In the genomic region with DNA sequence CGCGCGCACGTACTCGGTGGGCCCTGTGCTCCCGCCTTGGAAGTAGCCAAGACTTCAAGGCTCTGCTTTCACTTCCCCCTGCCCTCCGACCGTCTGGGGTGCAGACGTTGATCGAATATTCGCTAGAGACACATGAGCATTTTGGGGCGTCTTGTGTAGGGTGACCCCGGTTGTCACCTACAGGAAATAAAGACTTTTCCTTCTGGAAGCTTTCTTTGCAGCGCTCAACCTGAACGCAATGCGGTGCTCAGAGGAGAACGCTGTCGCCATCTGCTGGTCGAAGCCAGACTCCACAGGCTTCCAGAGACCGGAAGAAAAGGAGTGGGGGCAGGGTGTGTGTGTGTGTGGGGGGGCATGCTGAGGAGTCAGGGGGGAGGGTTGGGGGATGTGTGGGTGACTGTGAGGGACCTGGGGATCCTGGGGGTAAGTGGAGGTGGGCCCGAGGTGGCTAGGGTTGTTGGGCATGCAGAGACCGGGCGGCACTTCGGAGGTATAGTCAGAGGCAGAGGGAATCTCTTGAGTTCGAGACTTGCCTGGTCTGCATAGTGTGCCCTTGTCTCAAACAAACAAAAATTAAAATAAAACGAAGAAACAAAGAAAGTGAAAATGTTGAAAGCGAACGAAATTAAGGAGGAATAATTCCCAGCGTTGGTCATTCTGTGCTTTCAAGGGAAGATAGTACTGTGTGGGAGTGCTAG, we compare ENCODE assay signal across 8 mouse cellular contexts. TPM values are rescaled to one million over a fixed set of nuclear protein-coding genes. Genes with fewer than 3 reads are reported as not detected.
DNase-seq lines count a peak whose midpoint lies in the region; ATAC-seq and TF ChIP-seq lines count a peak whose summit lies in the region.

No protein-coding gene starts in this region.

- WGBS in forebrain, embryonic 15.5 days, result 20% methylated on average over 29 of the region's 29 CpGs
- WGBS in lung, embryonic 15.5 days, result 18% methylated on average over 29 of the region's 29 CpGs
- WGBS in olfactory bulb, adult 2 months, result 17% methylated on average over 29 of the region's 29 CpGs

- peaks cover 4% of the 10 kb centered on the region; the same call in 1 of the 2 replicates for H3K36me3 ChIP-seq in ES-E14 (ENCODE audit: control insufficient read depth, insufficient read depth, low read length, poor library complexity, severe bottlenecking)
- H3K36me3 ChIP-seq in forebrain, embryonic 15.5 days, result no peaks in the 10 kb centered on the region
- H3K36me3 ChIP-seq in lung, embryonic 15.5 days, result no peaks in the 10 kb centered on the region

- no peaks in the 10 kb centered on the region for H3K9me3 ChIP-seq in ES-E14 (ENCODE audit: control insufficient read depth, insufficient read depth, low read depth, low read length)
- no peaks in the 10 kb centered on the region for H3K9me3 ChIP-seq in forebrain, embryonic 15.5 days
- H3K9me3 ChIP-seq in lung, embryonic 15.5 days, result no peaks in the 10 kb centered on the region

- H3K4me3 ChIP-seq in ES-E14 (ENCODE audit: insufficient read depth in 1 of 2, low read depth in 1 of 2, low read length in 2 of 2, poor library complexity in 1 of 2, severe bottlenecking in 1 of 2), result peak overlapping the region; percentile 52 to 71
- peak overlapping the region; percentile 54 for H3K4me3 ChIP-seq in forebrain, embryonic 15.5 days
- H3K4me3 ChIP-seq in layer of hippocampus, adult 2 months, result peak overlapping the region; percentile 60
- H3K4me3 ChIP-seq in lung, embryonic 15.5 days, result peak overlapping the region; percentile 52
- H3K4me3 ChIP-seq in olfactory bulb, adult 2 months (ENCODE audit: insufficient read depth, low read depth, low read length), result no peak overlapping the region

- TF ChIP-seq CTCF in layer of hippocampus, adult 2 months (conservative IDR thresholded peaks at IDR 0.05), result peak; percentile 75
- TF ChIP-seq CTCF in olfactory bulb, adult 2 months (IDR thresholded peaks at IDR 0.05; ENCODE audit: insufficient read depth, low read depth, low read length), result peak; percentile 83

- H3K4me2 ChIP-seq in forebrain, embryonic 15.5 days (replicated peaks), result peak overlapping the region; percentile 93
- H3K4me2 ChIP-seq in lung, embryonic 15.5 days, result peak overlapping the region; percentile 78

- DNase-seq in ES-E14 (ENCODE audit: low read depth, low spot score), result peak; percentile 86
- peak; percentile 86 for DNase-seq in cerebellum, adult 11 months
- DNase-seq in heart, postnatal 36 days, result peak; percentile 89 to 91
- peak; percentile 89 for DNase-seq in layer of hippocampus, adult 2 months (ENCODE audit: low spot score in 2 of 2)
- peak; percentile 79 to 83 for DNase-seq in thymus, adult 18-20 months

- intact Hi-C loops in heart, postnatal 36 days (cut with DNase I), result loop anchor here (2.0 to 5.0 kb wide), 5 partner anchors 34 to 567 kb away; a partner anchor contains a TSS

- peaks cover 0 to 11% of the 10 kb centered on the region in 2 experiments; a peak in 3 of 4 replicates for H3K4me1 ChIP-seq in ES-E14 (ENCODE audit: control insufficient read depth in 2 of 2, insufficient read depth in 2 of 2, low read length in 2 of 2, poor library complexity in 1 of 2)
- peaks cover 38% of the 10 kb centered on the region for H3K4me1 ChIP-seq in forebrain, embryonic 15.5 days
- peaks cover 41% of the 10 kb centered on the region for H3K4me1 ChIP-seq in lung, embryonic 15.5 days
- H3K4me1 ChIP-seq in olfactory bulb, adult 2 months (ENCODE audit: control insufficient read depth, insufficient read depth, low read length), result peaks cover 17% of the 10 kb centered on the region

- ATAC-seq in forebrain, embryonic 15.5 days (replicated peaks), result peak; percentile 42
- ATAC-seq in lung, embryonic 15.5 days (ENCODE audit: borderline replicate concordance, extremely low read depth, low FRiP score, low TSS enrichment), result 0 out of 2 replicates have a peak, but pooled peaks have one; percentile 24

- in situ Hi-C loops in ES-E14 (cut with MboI; ENCODE audit: low sequenced_read_pairs in 2 of 2, unreplicated experiment in 2 of 2), result no loop called here

- TF ChIP-seq POLR2A in olfactory bulb, adult 2 months (IDR thresholded peaks at IDR 0.05; ENCODE audit: insufficient read depth, low read depth, low read length), result no peak

- peak overlapping the region; percentile 63; the same call in 1 of the 2 replicates for H3K9ac ChIP-seq in ES-E14 (ENCODE audit: insufficient read depth, low read depth, low read length, poor library complexity, severe bottlenecking)
- peak overlapping the region; percentile 47 for H3K9ac ChIP-seq in forebrain, embryonic 15.5 days (replicated peaks)
- peak overlapping the region; percentile 30; the same call in 1 of the 2 replicates for H3K9ac ChIP-seq in lung, embryonic 15.5 days

- H3K27ac ChIP-seq in ES-E14 (ENCODE audit: insufficient read depth, low read depth, low read length, poor library complexity, severe bottlenecking), result no peak overlapping the region; the same call in 1 of the 2 replicates
- peak overlapping the region; percentile 93 for H3K27ac ChIP-seq in forebrain, embryonic 15.5 days (replicated peaks)
- H3K27ac ChIP-seq in layer of hippocampus, adult 2 months, result peak overlapping the region; percentile 89
- peak overlapping the region; percentile 93 for H3K27ac ChIP-seq in lung, embryonic 15.5 days
- peak overlapping the region; percentile 92 for H3K27ac ChIP-seq in olfactory bulb, adult 2 months (ENCODE audit: insufficient read depth, low read depth, low read length)

- H3K27me3 ChIP-seq in forebrain, embryonic 15.5 days, result no peaks in the 10 kb centered on the region
- no peaks in the 10 kb centered on the region for H3K27me3 ChIP-seq in lung, embryonic 15.5 days

TF ChIP-seq in ES-E14, 5 proteins besides CTCF, POLR2A, EP300 and RAD21:
- TF ChIP-seq ZC3H11A (IDR thresholded peaks at IDR 0.05; ENCODE audit: borderline replicate concordance, low read depth, low read length) (no peak), CHD2 (IDR thresholded peaks at IDR 0.05; ENCODE audit: low read depth, low read length) (peak; percentile 41; the same call in 1 of the 2 replicates)
TF ChIP-seq in ES-E14: peak in this region for 1.

RNA-seq across cellular contexts. Expression of a gene that starts 1.0 kb away (rescaled TPM):
- 2.3 and 2.5 TPM in 2 replicates for total RNA-seq in ES-E14 (2012; rRNA removed)
- polyA plus RNA-seq in forebrain, embryonic 15.5 days (2015; fragmentation: Nextera tagmentation; extraction: Ambion mirVana), result 3.0 and 3.1 TPM in 2 replicates
- total RNA-seq in heart, postnatal 36 days (2021), result 1 to 10 TPM; 2.6 to 2.7 TPM
- total RNA-seq in layer of hippocampus, adult 2 months (2021), result 1 to 10 TPM; 4.2 to 5.0 TPM
- 0.66 and 0.78 TPM in 2 replicates for polyA plus RNA-seq in lung, embryonic 15.5 days (2015; fragmentation: Nextera tagmentation; extraction: Ambion mirVana)
- polyA plus RNA-seq in olfactory bulb, adult 2 months (2012; ENCODE audit: insufficient read depth, insufficient read length, low replicate concordance, missing spikeins), result not detected in 2 replicates

RNA-seq across cellular contexts. Expression of a gene that starts 4.2 kb away (rescaled TPM):
- 17.7 and 22.0 TPM in 2 replicates for total RNA-seq in ES-E14 (2012; rRNA removed)
- 3.0 and 4.2 TPM in 2 replicates for polyA plus RNA-seq in forebrain, embryonic 15.5 days (2015; fragmentation: Nextera tagmentation; extraction: Ambion mirVana)
- total RNA-seq in heart, postnatal 36 days (2021), result 1 to 10 TPM; 7.5 to 8.5 TPM
- 1 to 10 TPM; 4.1 to 5.0 TPM for total RNA-seq in layer of hippocampus, adult 2 months (2021)
- 28.1 and 29.3 TPM in 2 replicates for polyA plus RNA-seq in lung, embryonic 15.5 days (2015; fragmentation: Nextera tagmentation; extraction: Ambion mirVana)
- polyA plus RNA-seq in olfactory bulb, adult 2 months (2012; ENCODE audit: insufficient read depth, insufficient read length, low replicate concordance, missing spikeins), result not detected in 2 replicates

RNA-seq across cellular contexts. Expression of a gene that starts 22.5 kb away (rescaled TPM):
- 14.5 and 16.7 TPM in 2 replicates for total RNA-seq in ES-E14 (2012; rRNA removed)
- polyA plus RNA-seq in forebrain, embryonic 15.5 days (2015; fragmentation: Nextera tagmentation; extraction: Ambion mirVana), result 56.5 and 56.7 TPM in 2 replicates
- total RNA-seq in heart, postnatal 36 days (2021), result 1 to 10 TPM; 6.5 to 7.2 TPM
- total RNA-seq in layer of hippocampus, adult 2 months (2021), result 10 to 100 TPM; 29.7 to 31.4 TPM
- 41.1 TPM in 2 replicates for polyA plus RNA-seq in lung, embryonic 15.5 days (2015; fragmentation: Nextera tagmentation; extraction: Ambion mirVana)
- not detected in 2 replicates for polyA plus RNA-seq in olfactory bulb, adult 2 months (2012; ENCODE audit: insufficient read depth, insufficient read length, low replicate concordance, missing spikeins)

RNA-seq across cellular contexts. Expression of a gene that starts 23.2 kb away (rescaled TPM):
- total RNA-seq in ES-E14 (2012; rRNA removed), result 14.4 and 18.6 TPM in 2 replicates
- 11.5 and 12.6 TPM in 2 replicates for polyA plus RNA-seq in forebrain, embryonic 15.5 days (2015; fragmentation: Nextera tagmentation; extraction: Ambion mirVana)
- 10 to 100 TPM in 1 of 2 experiments, 1 to 10 TPM in 1; 8.0 to 11.7 TPM for total RNA-seq in heart, postnatal 36 days (2021)
- 10 to 100 TPM; 33.6 to 38.6 TPM for total RNA-seq in layer of hippocampus, adult 2 months (2021)
- 8.6 and 9.8 TPM in 2 replicates for polyA plus RNA-seq in lung, embryonic 15.5 days (2015; fragmentation: Nextera tagmentation; extraction: Ambion mirVana)
- polyA plus RNA-seq in olfactory bulb, adult 2 months (2012; ENCODE audit: insufficient read depth, insufficient read length, low replicate concordance, missing spikeins), result not detected in 2 replicates

RNA-seq across cellular contexts. Expression of a gene that starts 30.8 kb away (rescaled TPM):
- 2.4 and 2.6 TPM in 2 replicates for total RNA-seq in ES-E14 (2012; rRNA removed)
- polyA plus RNA-seq in forebrain, embryonic 15.5 days (2015; fragmentation: Nextera tagmentation; extraction: Ambion mirVana), result 27.3 and 28.0 TPM in 2 replicates
- total RNA-seq in heart, postnatal 36 days (2021), result 10 to 100 TPM in 1 of 2 experiments, 1 to 10 TPM in 1; 7.5 to 11.5 TPM
- 10 to 100 TPM; 34.0 to 46.8 TPM for total RNA-seq in layer of hippocampus, adult 2 months (2021)
- polyA plus RNA-seq in lung, embryonic 15.5 days (2015; fragmentation: Nextera tagmentation; extraction: Ambion mirVana), result 39.3 and 49.7 TPM in 2 replicates
- not detected in 2 replicates for polyA plus RNA-seq in olfactory bulb, adult 2 months (2012; ENCODE audit: insufficient read depth, insufficient read length, low replicate concordance, missing spikeins)
